Mouse (Mus musculus) limb, embryonic 11.5 days (tissue): Measurements from ENCODE around the gene Mcm5. TPM values are rescaled to one million over a fixed set of nuclear protein-coding genes. Genes with fewer than 3 reads are reported as not detected.

Source experiments
- ATAC-seq: fragments of 200-750 bp; cut with Nextera tagmentation; 2 replicates; pipeline ENCODE4 v1.8.0; 2017; ENCODE audit warnings: low read depth; ENCODE audit not compliant: insufficient number of reproducible peaks, low FRiP score, low TSS enrichment
- DNase-seq: peaks from one replicate; pipeline ENCODE4 v3.0.0-alpha.2; 2015; ENCODE audit warnings: low spot score
- H3K27ac ChIP-seq: fragments of 300-500 bp; sonication (generic); replicated peaks from 2 replicates; pipeline ENCODE4 v1.5.1; 2014; ENCODE audit warnings: low read depth, mild to moderate bottlenecking, low read length
- H3K27me3 ChIP-seq: fragments of 300-500 bp; sonication (generic); 2 replicates; pipeline ENCODE4 v1.6.1; 2014; ENCODE audit warnings: mild to moderate bottlenecking, low read length, mixed read lengths; ENCODE audit not compliant: control insufficient read depth, insufficient read depth
- H3K36me3 ChIP-seq: fragments of 300-500 bp; sonication (generic); 2 replicates; pipeline ENCODE4 v1.6.1; 2014; ENCODE audit warnings: mild to moderate bottlenecking, low read length, moderate library complexity, mixed read lengths; ENCODE audit not compliant: control insufficient read depth, insufficient read depth
- H3K4me1 ChIP-seq: fragments of 300-500 bp; sonication (generic); 2 replicates; pipeline ENCODE4 v1.6.1; 2014; ENCODE audit warnings: low read length, mixed read lengths; ENCODE audit not compliant: control insufficient read depth, insufficient read depth
- H3K4me2 ChIP-seq: fragments of 300-500 bp; sonication (generic); 2 replicates; pipeline ENCODE4 v1.6.1; 2014; ENCODE audit warnings: low read depth, mild to moderate bottlenecking, moderate library complexity; ENCODE audit not compliant: severe bottlenecking
- H3K4me3 ChIP-seq: fragments of 300-500 bp; sonication (generic); 2 replicates; pipeline ENCODE4 v1.5.1; 2014; ENCODE audit warnings: low read depth, low read length
- H3K9ac ChIP-seq: fragments of 300-500 bp; sonication (generic); 2 replicates; pipeline ENCODE4 v1.6.1; 2014; ENCODE audit warnings: mild to moderate bottlenecking, low read length
- H3K9me3 ChIP-seq: fragments of 300-500 bp; sonication (generic); 2 replicates; pipeline ENCODE4 v1.6.1; 2016; ENCODE audit warnings: low read length; ENCODE audit not compliant: control insufficient read depth
- WGBS: fragments of 180-500 bp; shearing (Covaris S2); extraction: QIAGEN DNeasy Blood & Tissue Kit; methylation state at CpG from one replicate; pipeline ENCODE4 v1.1.7; 2014; 5-methylcytosine and 5-hydroxymethylcytosine counted together
- polyA plus RNA-seq: library from polyadenylated mRNA; unstranded; fragments of >200 nt; fragmentation: Nextera tagmentation; extraction: Ambion mirVana; gene quantifications from 2 replicates; pipeline ENCODE4 v1.2.1, GENCODE M21; 2014

Mcm5 gene
- polyA plus RNA-seq, 1 experiment from 2014 or later = 279 TPM

- no peak overlapping the region for H3K4me2 ChIP-seq
- H3K9ac ChIP-seq = no peak overlapping the region
- DNase-seq = no peak
- H3K4me1 ChIP-seq = peaks cover 4% of the 10 kb centered on the region; the same call in 1 of the 2 replicates
- no peaks in the 10 kb centered on the region for H3K9me3 ChIP-seq
- H3K36me3 ChIP-seq = no peaks in the 10 kb centered on the region
- H3K4me3 ChIP-seq = no peak overlapping the region
- no peak overlapping the region for H3K27ac ChIP-seq
- no peak for ATAC-seq
- H3K27me3 ChIP-seq = no peaks in the 10 kb centered on the region
Observed at GRCm38 (mm10) chr8:75087127-75087526, 22.2 kb upstream of the Mcm5 start.

GRCm38 (mm10) chr8:75088989-75089881 is 20.1 kb upstream of the Mcm5 start:
- no peaks in the 10 kb centered on the region for H3K9me3 ChIP-seq
- no peak overlapping the region for H3K27ac ChIP-seq
- 0 out of 2 replicates have a peak, but pooled peaks have one; percentile 14 for ATAC-seq
- peak; percentile 71 for DNase-seq
- H3K4me3 ChIP-seq = no peak overlapping the region
- no peaks in the 10 kb centered on the region for H3K27me3 ChIP-seq
- 44% methylated on average over 6 of the region's 6 CpGs for WGBS
- no peak overlapping the region for H3K4me2 ChIP-seq
- no peak overlapping the region for H3K9ac ChIP-seq
- peaks cover 4% of the 10 kb centered on the region; the same call in 1 of the 2 replicates for H3K4me1 ChIP-seq
- no peaks in the 10 kb centered on the region for H3K36me3 ChIP-seq

- no peaks in the 10 kb centered on the region for H3K27me3 ChIP-seq
- DNase-seq (no peak), ATAC-seq (no peak)
- H3K9me3 ChIP-seq = no peaks in the 10 kb centered on the region
- no peaks in the 10 kb centered on the region for H3K36me3 ChIP-seq
- H3K27ac ChIP-seq = no peak overlapping the region
- no peak overlapping the region for H3K4me2 ChIP-seq
- no peak overlapping the region for H3K4me3 ChIP-seq
- 82% methylated on average over 4 of the region's 4 CpGs for WGBS
- H3K4me1 ChIP-seq = peaks cover 4% of the 10 kb centered on the region; the same call in 1 of the 2 replicates
- no peak overlapping the region for H3K9ac ChIP-seq
Observed at GRCm38 (mm10) chr8:75090781-75091365, 18.5 kb upstream of the Mcm5 start.

GRCm38 (mm10) chr8:75093399-75094156 is 15.8 kb upstream of the Mcm5 start, which contains the start of gene Hmox1:
Gene Hmox1 (plus strand): TSS chr8:75093621.
- ATAC-seq = peak; percentile 90
- Histone ChIP-seq H3K36me3 (0 out of 2 replicates have a peak, but pooled peaks cover 3% of the 10 kb centered on the region), H3K9ac (peak within 1 kb of the TSS; percentile 74), H3K4me3 (peak within 1 kb of the TSS; percentile 59), H3K27me3 (no peaks in the 10 kb centered on the region), H3K4me1 (peaks cover 4% of the 10 kb centered on the region; the same call in 1 of the 2 replicates), H3K27ac (no peak within 1 kb of the TSS), H3K4me2 (peak within 1 kb of the TSS; percentile 80), H3K9me3 (no peaks in the 10 kb centered on the region)
- DNase-seq = peak; percentile 93
- under 1% methylated on average over 36 of the region's 36 CpGs for WGBS

GRCm38 (mm10) chr8:75102956-75103355 is 6.4 kb upstream of the Mcm5 start:
- 87% methylated on average over 4 of the region's 4 CpGs for WGBS
- Histone ChIP-seq H3K27me3 (no peaks in the 10 kb centered on the region), H3K9ac (no peak overlapping the region), H3K4me1 (no peaks in the 10 kb centered on the region), H3K36me3 (no peaks in the 10 kb centered on the region), H3K4me2 (no peak overlapping the region), H3K4me3 (no peak overlapping the region), H3K27ac (no peak overlapping the region), H3K9me3 (no peaks in the 10 kb centered on the region)
- ATAC-seq = no peak
- no peak for DNase-seq

GRCm38 (mm10) chr8:75103376-75103878 is 5.9 kb upstream of the Mcm5 start:
- DNase-seq (no peak), ATAC-seq (no peak)
- no peaks in the 10 kb centered on the region for H3K9me3 ChIP-seq
- H3K4me3 ChIP-seq = no peak overlapping the region
- no peaks in the 10 kb centered on the region for H3K4me1 ChIP-seq
- no peak overlapping the region for H3K9ac ChIP-seq
- no peak overlapping the region for H3K4me2 ChIP-seq
- H3K27ac ChIP-seq = no peak overlapping the region
- no peaks in the 10 kb centered on the region for H3K36me3 ChIP-seq
- no peaks in the 10 kb centered on the region for H3K27me3 ChIP-seq
- WGBS = 58% methylated on average over 8 of the region's 8 CpGs

- peak overlapping the region; percentile 93 for H3K9ac ChIP-seq
- H3K9me3 ChIP-seq = no peaks in the 10 kb centered on the region
- H3K4me2 ChIP-seq = peak overlapping the region; percentile 48
- peak overlapping the region; percentile 78; the same call in 1 of the 2 replicates for H3K27ac ChIP-seq
- peaks cover 16% of the 10 kb centered on the region for H3K36me3 ChIP-seq
- no peaks in the 10 kb centered on the region for H3K27me3 ChIP-seq
- DNase-seq (peak; percentile 86), ATAC-seq (peak; percentile 75)
- under 1% methylated on average over 9 of the region's 9 CpGs for WGBS
- peak overlapping the region; percentile 93 for H3K4me3 ChIP-seq
- H3K4me1 ChIP-seq = peaks cover 4% of the 10 kb centered on the region; the same call in 1 of the 2 replicates
Observed at GRCm38 (mm10) chr8:75108527-75109235, 688 bp upstream of the Mcm5 start.
